ENCODE assay signal across 8 mouse cellular contexts in genomic region chr7:15954978-15955443, GRCm38 (mm10). TPM values are rescaled to one million over a fixed set of nuclear protein-coding genes. Genes with fewer than 3 reads are reported as not detected.
DNase-seq lines count a peak whose midpoint lies in the region; ATAC-seq and TF ChIP-seq lines count a peak whose summit lies in the region.

No protein-coding gene starts in this region.

- ATAC-seq in hindbrain, postnatal 0 days = peak; percentile 45; the same call in 1 of the 2 replicates
- peak; percentile 65 for ATAC-seq in liver, embryonic 14.5 days (ENCODE audit: insufficient read depth)

- H3K4me2 ChIP-seq in hindbrain, postnatal 0 days (ENCODE audit: low read depth, low read length) = peak overlapping the region; percentile 41
- peak overlapping the region; percentile 67 for H3K4me2 ChIP-seq in liver, embryonic 14.5 days (ENCODE audit: low read depth)

- intact Hi-C loops in left cerebral cortex, postnatal 36 days (cut with DNase I) = no loop called here

- TF ChIP-seq CTCF in hindbrain, postnatal 0 days (IDR thresholded peaks at IDR 0.05; ENCODE audit: low read depth) = no peak
- no peak for TF ChIP-seq CTCF in liver, embryonic 14.5 days (IDR thresholded peaks at IDR 0.05; ENCODE audit: low read depth)

- no peaks in the 10 kb centered on the region for H3K9me3 ChIP-seq in hindbrain, postnatal 0 days (ENCODE audit: low read length)
- H3K9me3 ChIP-seq in liver, embryonic 14.5 days (ENCODE audit: control insufficient read depth, low read length) = no peaks in the 10 kb centered on the region

- no peak for TF ChIP-seq EP300 in liver, embryonic 14.5 days (IDR thresholded peaks at IDR 0.05; ENCODE audit: low read depth)

- 4% methylated on average over 20 of the region's 21 CpGs for WGBS in hindbrain, postnatal 0 days
- WGBS in liver, embryonic 14.5 days (ENCODE audit: insufficient replicate concordance) = 1% methylated on average over 21 of the region's 21 CpGs

- no peaks in the 10 kb centered on the region for H3K27me3 ChIP-seq in hindbrain, postnatal 0 days (ENCODE audit: insufficient read depth, low read length)
- no peaks in the 10 kb centered on the region; the same call in 1 of the 2 replicates for H3K27me3 ChIP-seq in liver, embryonic 14.5 days (ENCODE audit: control insufficient read depth, insufficient read depth, low read length)

- no peaks in the 10 kb centered on the region for H3K4me1 ChIP-seq in hindbrain, postnatal 0 days (ENCODE audit: insufficient read depth, low read length)
- peaks cover 44 to 49% of the 10 kb centered on the region in 2 experiments for H3K4me1 ChIP-seq in liver, embryonic 14.5 days (replicated peaks; ENCODE audit: control insufficient read depth in 2 of 2, insufficient read depth in 2 of 2, low read length in 1 of 2)

- H3K9ac ChIP-seq in hindbrain, postnatal 0 days (replicated peaks; ENCODE audit: low read length) = peak overlapping the region; percentile 28; the same call in 1 of the 2 replicates
- peak overlapping the region; percentile 23; the same call in 1 of the 2 replicates for H3K9ac ChIP-seq in liver, embryonic 14.5 days (replicated peaks)

- DNase-seq in cerebellum, adult 11-12 months = peak; percentile 12
- no peak for DNase-seq in cerebellum, adult 9-11 months
- DNase-seq in gastrocnemius, postnatal 25 days = peak; percentile 75
- peak; percentile 13 for DNase-seq in hindbrain, postnatal 0 days (ENCODE audit: low spot score)
- DNase-seq in liver, embryonic 14.5 days (ENCODE audit: low read depth in 3 of 3, low spot score in 3 of 3) = peak; percentile 49 to 60 (median 49)
- peak; percentile 44 for DNase-seq in neural tube, embryonic 10.5 days (ENCODE audit: extremely low spot score, low spot score)
- DNase-seq in left cerebral cortex, postnatal 36 days (ENCODE audit: low spot score in 2 of 2) = no peak
- no peak for DNase-seq in right cerebral cortex, postnatal 10 days (ENCODE audit: low spot score in 2 of 2)

- no peaks in the 10 kb centered on the region for H3K36me3 ChIP-seq in hindbrain, postnatal 0 days (ENCODE audit: insufficient read depth, low read length)
- no peaks in the 10 kb centered on the region for H3K36me3 ChIP-seq in liver, embryonic 14.5 days (replicated peaks; ENCODE audit: control insufficient read depth, insufficient read depth, low read depth)

- 0 out of 2 replicates have a peak overlapping the region, but pooled peaks have one; percentile 4 for H3K4me3 ChIP-seq in hindbrain, postnatal 0 days (ENCODE audit: low read length)
- peak overlapping the region; percentile 34 to 44 for H3K4me3 ChIP-seq in liver, embryonic 14.5 days (ENCODE audit: insufficient read depth in 1 of 2, low read depth in 2 of 2, low read length in 2 of 2)

- no peak overlapping the region for H3K27ac ChIP-seq in hindbrain, postnatal 0 days
- H3K27ac ChIP-seq in liver, embryonic 14.5 days = peak overlapping the region; percentile 56

RNA-seq across cellular contexts. Expression of gene Nop53, which starts 9.1 kb away (rescaled TPM):
- 100 to 1,000 TPM in 1 of 2 experiments, 10 to 100 TPM in 1; 86.8 to 101 TPM for total RNA-seq in gastrocnemius, postnatal 25 days (2021)
- 76.5 and 82.1 TPM in 2 replicates for total RNA-seq in hindbrain, postnatal 0 days (2014; rRNA removed)
- polyA plus RNA-seq in hindbrain, postnatal 0 days (2015; fragmentation: Nextera tagmentation; extraction: Ambion mirVana) = 124 and 127 TPM in 2 replicates
- 32.1 and 56.9 TPM in 2 replicates for polyA plus RNA-seq in liver, embryonic 14.5 days (2012; rRNA removed)
- polyA plus RNA-seq in liver, embryonic 14.5 days (2014; fragmentation: Nextera tagmentation; extraction: Ambion mirVana) = 75.9 and 96.8 TPM in 2 replicates
- 100 to 1,000 TPM; 113 to 130 TPM for total RNA-seq in left cerebral cortex, postnatal 36 days (2021)

RNA-seq across cellular contexts. Expression of gene Ehd2, which starts 12.4 kb away (rescaled TPM):
- 10 to 100 TPM; 44.5 to 66.1 TPM for total RNA-seq in gastrocnemius, postnatal 25 days (2021)
- total RNA-seq in hindbrain, postnatal 0 days (2014; rRNA removed) = 5.0 and 9.5 TPM in 2 replicates
- 4.4 and 5.3 TPM in 2 replicates for polyA plus RNA-seq in hindbrain, postnatal 0 days (2015; fragmentation: Nextera tagmentation; extraction: Ambion mirVana)
- 2.5 and 2.7 TPM in 2 replicates for polyA plus RNA-seq in liver, embryonic 14.5 days (2012; rRNA removed)
- polyA plus RNA-seq in liver, embryonic 14.5 days (2014; fragmentation: Nextera tagmentation; extraction: Ambion mirVana) = 3.0 and 3.2 TPM in 2 replicates
- total RNA-seq in left cerebral cortex, postnatal 36 days (2021) = 1 to 10 TPM; 3.5 to 6.8 TPM

RNA-seq across cellular contexts. Expression of gene Selenow, which starts 32.8 kb away (rescaled TPM):
- 1,000 to 10,000 TPM; 1,236 to 1,328 TPM for total RNA-seq in gastrocnemius, postnatal 25 days (2021)
- 501 and 566 TPM in 2 replicates for total RNA-seq in hindbrain, postnatal 0 days (2014; rRNA removed)
- polyA plus RNA-seq in hindbrain, postnatal 0 days (2015; fragmentation: Nextera tagmentation; extraction: Ambion mirVana) = 1,894 and 2,002 TPM in 2 replicates
- 169 and 186 TPM in 2 replicates for polyA plus RNA-seq in liver, embryonic 14.5 days (2012; rRNA removed)
- polyA plus RNA-seq in liver, embryonic 14.5 days (2014; fragmentation: Nextera tagmentation; extraction: Ambion mirVana) = 334 and 343 TPM in 2 replicates
- total RNA-seq in left cerebral cortex, postnatal 36 days (2021) = 1,000 to 10,000 TPM; 1,151 to 1,335 TPM

Comparison
In these comparisons a context has a peak if more than half of its experiments do, and no peak if none do; other contexts are left out.
1. DNase-seq: peak in cerebellum, adult 11-12 months (single experiment), gastrocnemius, postnatal 25 days (single experiment), hindbrain, postnatal 0 days (single experiment), liver, embryonic 14.5 days (3 of 3) and neural tube, embryonic 10.5 days (single experiment); none in cerebellum, adult 9-11 months (single experiment), left cerebral cortex, postnatal 36 days (0 of 2) and right cerebral cortex, postnatal 10 days (0 of 2).